Mouse (Mus musculus) liver, embryonic 15.5 days (tissue): Measurements from ENCODE around the gene Stac2. TPM values are rescaled to one million over a fixed set of nuclear protein-coding genes. Genes with fewer than 3 reads are reported as not detected.

Source experiments
- ATAC-seq: fragments of 200-750 bp; cut with Nextera tagmentation; 2 replicates; pipeline ENCODE4 v1.8.0; 2017; ENCODE audit warnings: moderate number of reproducible peaks, mild to moderate bottlenecking, moderate library complexity; ENCODE audit not compliant: insufficient read depth
- H3K27ac ChIP-seq: fragments of 300-500 bp; sonication (generic); replicated peaks from 2 replicates; pipeline ENCODE4 v1.5.1; 2015; ENCODE audit warnings: mild to moderate bottlenecking, inconsistent platforms
- H3K27me3 ChIP-seq: fragments of 300-500 bp; sonication (generic); 2 replicates; pipeline ENCODE4 v1.6.1; 2015; ENCODE audit warnings: mild to moderate bottlenecking, inconsistent platforms
- H3K36me3 ChIP-seq: fragments of 300-500 bp; sonication (generic); replicated peaks from 2 replicates; pipeline ENCODE4 v1.6.1; 2015; ENCODE audit warnings: moderate library complexity, mild to moderate bottlenecking, inconsistent platforms
- H3K4me1 ChIP-seq: fragments of 300-500 bp; sonication (generic); replicated peaks from 2 replicates; pipeline ENCODE4 v1.6.1; 2015; ENCODE audit warnings: inconsistent platforms
- H3K4me2 ChIP-seq: fragments of 300-500 bp; sonication (generic); 2 replicates; pipeline ENCODE4 v1.6.1; 2015; ENCODE audit warnings: moderate library complexity, mild to moderate bottlenecking, inconsistent platforms
- H3K4me3 ChIP-seq: fragments of 300-500 bp; sonication (generic); replicated peaks from 2 replicates; pipeline ENCODE4 v1.5.1; 2015; ENCODE audit warnings: mild to moderate bottlenecking, inconsistent platforms
- H3K9ac ChIP-seq: fragments of 300-500 bp; sonication (generic); 2 replicates; pipeline ENCODE4 v1.6.1; 2015; ENCODE audit warnings: moderate library complexity, mild to moderate bottlenecking, inconsistent platforms
- H3K9me3 ChIP-seq: fragments of 300-500 bp; sonication (generic); replicated peaks from 2 replicates; pipeline ENCODE4 v1.6.1; 2016; ENCODE audit warnings: inconsistent platforms
- WGBS: fragments of 180-500 bp; shearing (Covaris S2); methylation state at CpG from one replicate; pipeline ENCODE4 v1.1.7; 2015; ENCODE audit warnings: mixed read lengths; ENCODE audit not compliant: insufficient replicate concordance; 5-methylcytosine and 5-hydroxymethylcytosine counted together
- polyA plus RNA-seq: library from polyadenylated mRNA; unstranded; fragments of >200 nt; fragmentation: Nextera tagmentation; extraction: Ambion mirVana; gene quantifications from 2 replicates; pipeline ENCODE4 v1.2.1, GENCODE M21; 2015

The Stac2 gene
- polyA plus RNA-seq, 1 experiment from 2014 or later, result 0.06 TPM

DNA sequence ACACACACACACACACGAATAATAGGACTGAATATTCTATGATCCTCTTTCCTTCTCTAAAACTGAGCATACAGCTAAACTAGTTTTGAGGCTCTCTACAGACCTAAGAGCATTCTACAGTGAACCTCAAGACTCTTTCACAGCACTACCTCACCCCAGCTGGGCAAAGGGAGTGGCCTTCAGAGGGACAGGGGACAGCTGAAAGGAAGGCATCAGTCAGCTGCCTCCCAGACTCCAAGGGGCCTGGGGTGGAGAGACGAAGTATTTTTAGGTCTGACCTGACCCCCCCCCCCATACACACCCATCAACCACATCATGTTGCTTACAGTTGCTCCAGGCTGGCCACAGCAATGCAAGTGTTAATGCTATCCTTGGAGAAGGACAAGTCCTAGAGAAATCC is 32.1 kb downstream of the Stac2 start:
- Histone ChIP-seq H3K27me3 (peaks cover 57% of the 10 kb centered on the region), H3K27ac (no peak overlapping the region), H3K4me2 (no peak overlapping the region), H3K4me1 (peaks cover 30% of the 10 kb centered on the region), H3K4me3 (no peak overlapping the region; the same call in 1 of the 2 replicates), H3K36me3 (no peaks in the 10 kb centered on the region), H3K9ac (no peak overlapping the region), H3K9me3 (no peaks in the 10 kb centered on the region)
- no peak for ATAC-seq
- 33% methylated on average over 2 of the region's 2 CpGs for WGBS

- no peak overlapping the region for H3K4me3 ChIP-seq
- peaks cover 57% of the 10 kb centered on the region for H3K27me3 ChIP-seq
- no peak for ATAC-seq
- no peak overlapping the region for H3K27ac ChIP-seq
- H3K9me3 ChIP-seq, result no peaks in the 10 kb centered on the region
- 44% methylated on average over 1 of the region's 1 CpGs for WGBS
- H3K9ac ChIP-seq, result no peak overlapping the region
- H3K4me2 ChIP-seq, result no peak overlapping the region
- no peaks in the 10 kb centered on the region for H3K36me3 ChIP-seq
- H3K4me1 ChIP-seq, result peaks cover 26% of the 10 kb centered on the region
Observed at GRCm38 (mm10) chr11:98020710-98021109, 32.6 kb downstream of the Stac2 start.

DNA sequence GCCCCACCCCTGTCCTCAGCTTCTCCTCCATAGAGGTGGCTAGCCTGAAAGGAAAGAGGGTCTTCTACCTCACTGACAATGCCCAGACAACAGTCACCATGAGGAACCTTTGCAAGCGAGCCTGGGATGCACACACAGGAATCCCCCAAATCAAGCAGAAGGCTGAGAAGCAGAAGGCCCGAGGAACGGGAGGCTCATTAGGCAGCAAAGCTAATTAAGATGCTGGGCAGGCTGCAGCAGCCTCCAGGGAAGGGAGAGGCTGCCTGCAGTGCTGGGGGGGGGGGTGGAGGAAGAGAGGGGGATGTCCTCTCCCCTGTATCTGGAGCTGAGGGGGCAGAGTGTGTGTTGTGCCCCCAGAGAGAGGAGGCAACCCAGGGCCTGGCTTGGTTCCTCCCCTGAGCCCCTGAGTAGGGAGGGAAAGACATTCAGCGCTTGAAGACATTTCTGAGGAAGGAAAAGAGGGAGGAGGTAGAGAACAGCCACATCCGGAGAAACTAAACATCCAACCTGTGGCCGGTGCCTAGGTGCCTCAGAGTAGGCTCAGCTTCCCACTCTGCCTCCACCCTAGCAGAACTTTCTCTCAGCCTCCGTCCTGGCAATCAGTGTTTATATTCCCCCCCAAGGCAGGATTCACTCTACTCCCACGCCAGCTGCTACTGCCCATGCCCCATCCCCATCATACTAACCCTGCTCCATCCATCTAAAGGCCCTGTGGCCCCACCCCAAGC is 33.2 kb downstream of the Stac2 start:
- Histone ChIP-seq H3K36me3 (no peaks in the 10 kb centered on the region), H3K4me2 (no peak overlapping the region), H3K27me3 (peaks cover 57% of the 10 kb centered on the region), H3K9ac (no peak overlapping the region), H3K9me3 (no peaks in the 10 kb centered on the region), H3K4me1 (peaks cover 23% of the 10 kb centered on the region), H3K27ac (no peak overlapping the region), H3K4me3 (no peak overlapping the region)
- 27% methylated on average over 8 of the region's 8 CpGs for WGBS
- no peak for ATAC-seq

DNA sequence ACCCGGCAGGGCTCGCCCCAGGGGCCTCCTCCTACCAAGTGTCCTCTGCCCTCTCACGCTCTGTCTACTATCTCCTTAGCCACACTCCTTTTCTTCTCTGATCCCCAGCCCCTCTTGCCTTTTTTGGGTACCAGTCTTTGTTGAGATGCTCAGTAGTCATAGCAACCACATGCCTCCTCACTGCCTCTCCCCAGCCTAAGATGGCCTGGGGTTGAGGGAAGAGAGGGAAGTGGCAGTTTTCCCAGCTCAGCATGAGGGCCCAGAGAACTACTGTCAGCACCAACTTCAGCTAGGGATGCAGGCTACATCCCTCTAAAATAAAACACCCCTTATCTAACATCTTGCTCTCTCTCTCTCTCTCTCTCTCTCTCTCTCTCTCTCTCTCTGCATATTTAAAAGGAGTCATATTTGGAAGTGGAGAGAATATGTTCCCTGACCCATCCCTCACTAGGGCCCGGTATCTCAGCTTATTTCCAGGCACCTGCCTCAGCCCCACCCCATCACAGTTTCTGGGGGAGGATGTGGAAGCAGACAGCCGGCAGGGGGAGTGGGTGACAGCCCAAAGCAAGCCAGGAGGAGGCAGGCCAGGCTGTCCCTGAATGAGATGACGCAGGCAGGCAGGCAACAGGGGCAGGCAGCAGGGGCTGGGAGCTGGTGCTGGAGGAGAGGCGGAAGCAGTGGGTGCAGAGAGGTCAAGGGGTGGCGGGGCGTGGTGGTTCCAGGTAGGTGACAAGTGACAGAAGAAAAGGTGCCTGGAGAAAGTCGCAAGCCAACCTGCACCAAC is 34.2 kb downstream of the Stac2 start:
- peaks cover 23% of the 10 kb centered on the region for H3K4me1 ChIP-seq
- H3K9ac ChIP-seq, result no peak overlapping the region
- H3K27ac ChIP-seq, result no peak overlapping the region
- no peak for ATAC-seq
- H3K4me2 ChIP-seq, result no peak overlapping the region
- H3K4me3 ChIP-seq, result no peak overlapping the region
- H3K36me3 ChIP-seq, result no peaks in the 10 kb centered on the region
- peaks cover 57% of the 10 kb centered on the region for H3K27me3 ChIP-seq
- 16% methylated on average over 10 of the region's 10 CpGs for WGBS
- no peaks in the 10 kb centered on the region for H3K9me3 ChIP-seq

DNA sequence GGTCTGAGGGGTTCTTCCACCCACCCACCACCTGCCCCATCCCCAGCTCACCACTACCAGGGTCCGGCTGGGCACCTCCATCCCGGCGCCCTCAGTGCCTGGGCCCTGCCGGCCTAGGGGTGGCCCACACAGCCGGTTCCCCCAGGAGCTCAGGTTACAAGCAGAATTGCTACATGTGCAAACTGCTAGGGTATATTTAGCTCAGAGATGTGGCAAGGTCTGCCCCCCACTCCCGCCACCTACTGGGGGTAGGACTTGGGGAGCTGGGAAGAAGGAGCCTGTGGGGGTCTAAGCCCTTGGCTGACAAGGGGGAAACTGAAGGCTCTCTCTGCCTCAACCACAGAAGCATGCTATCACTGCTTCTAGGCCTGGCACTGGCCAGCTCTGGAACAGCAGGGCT is 35.0 kb downstream of the Stac2 start:
- Histone ChIP-seq H3K4me1 (peaks cover 23% of the 10 kb centered on the region), H3K9me3 (no peaks in the 10 kb centered on the region), H3K4me3 (no peak overlapping the region), H3K27me3 (peaks cover 50% of the 10 kb centered on the region), H3K36me3 (no peaks in the 10 kb centered on the region), H3K27ac (no peak overlapping the region), H3K9ac (no peak overlapping the region), H3K4me2 (no peak overlapping the region)
- 58% methylated on average over 6 of the region's 6 CpGs for WGBS
- no peak for ATAC-seq

GRCm38 (mm10) chr11:98016824-98017223 is 36.4 kb downstream of the Stac2 start:
- no peak overlapping the region for H3K4me2 ChIP-seq
- ATAC-seq, result no peak
- 51% methylated on average over 4 of the region's 4 CpGs for WGBS
- peaks cover 9% of the 10 kb centered on the region for H3K4me1 ChIP-seq
- no peak overlapping the region for H3K27ac ChIP-seq
- no peak overlapping the region for H3K4me3 ChIP-seq
- H3K36me3 ChIP-seq, result no peaks in the 10 kb centered on the region
- peaks cover 49% of the 10 kb centered on the region for H3K27me3 ChIP-seq
- H3K9me3 ChIP-seq, result no peaks in the 10 kb centered on the region
- no peak overlapping the region for H3K9ac ChIP-seq

GRCm38 (mm10) chr11:98016177-98016576 is 37.1 kb downstream of the Stac2 start:
- WGBS, result 82% methylated on average over 5 of the region's 5 CpGs

DNA sequence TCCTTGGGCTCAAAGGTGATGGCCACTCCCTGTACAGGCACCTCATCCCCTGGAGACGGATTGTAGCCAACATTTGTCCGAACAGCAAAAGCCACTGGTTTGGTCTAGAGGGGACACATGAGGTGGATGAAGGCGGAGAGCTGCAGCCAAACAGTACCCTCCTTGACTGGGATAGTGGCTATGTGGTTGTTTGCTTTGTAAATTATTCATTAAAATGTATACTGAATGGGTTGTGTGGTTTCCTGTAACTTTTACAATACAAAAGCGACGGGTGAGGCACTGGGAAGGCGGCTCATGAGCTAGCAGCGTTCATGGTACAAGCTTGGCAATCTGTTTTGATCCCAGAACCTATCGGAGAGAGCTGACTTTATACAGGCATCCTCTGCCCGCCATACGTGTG is 40.4 kb downstream of the Stac2 start:
- no peak for ATAC-seq
- Histone ChIP-seq H3K4me1 (no peaks in the 10 kb centered on the region), H3K4me3 (no peak overlapping the region), H3K27me3 (peaks cover 24% of the 10 kb centered on the region), H3K9me3 (no peaks in the 10 kb centered on the region), H3K9ac (no peak overlapping the region), H3K27ac (no peak overlapping the region), H3K4me2 (no peak overlapping the region), H3K36me3 (no peaks in the 10 kb centered on the region)
- WGBS, result 64% methylated on average over 10 of the region's 10 CpGs

More at GRCm38 (mm10) chr11:98016177-98016576, 37.1 kb downstream of the Stac2 start:
- Histone ChIP-seq H3K27ac (no peak overlapping the region), H3K4me1 (peaks cover 4% of the 10 kb centered on the region; the same call in 1 of the 2 replicates), H3K27me3 (peaks cover 49% of the 10 kb centered on the region), H3K9ac (no peak overlapping the region), H3K9me3 (no peaks in the 10 kb centered on the region), H3K36me3 (no peaks in the 10 kb centered on the region), H3K4me2 (no peak overlapping the region), H3K4me3 (no peak overlapping the region)
- no peak for ATAC-seq

DNA sequence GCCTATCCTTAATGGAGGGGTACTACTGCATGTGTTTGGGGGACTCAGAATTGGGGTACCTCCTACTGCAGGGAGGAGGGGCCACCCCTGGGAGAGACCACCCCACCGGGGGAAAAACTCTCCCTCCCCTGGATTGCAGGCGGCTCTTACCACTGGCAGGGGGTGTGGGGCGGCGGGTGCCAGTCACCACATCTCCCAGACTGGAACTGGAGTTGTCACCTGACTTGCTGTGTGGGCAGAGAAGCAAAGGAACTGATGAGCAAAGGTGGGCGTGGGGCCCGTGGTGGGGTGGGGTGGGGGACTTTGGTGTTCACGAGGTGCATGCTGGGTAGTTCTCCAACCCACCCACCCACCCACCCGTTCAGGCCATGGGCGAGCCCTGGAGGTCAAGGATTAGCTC is 41.5 kb downstream of the Stac2 start:
- Histone ChIP-seq H3K4me3 (no peak overlapping the region), H3K27me3 (peaks cover 24% of the 10 kb centered on the region), H3K4me1 (no peaks in the 10 kb centered on the region), H3K9ac (no peak overlapping the region), H3K9me3 (no peaks in the 10 kb centered on the region), H3K4me2 (no peak overlapping the region), H3K36me3 (no peaks in the 10 kb centered on the region), H3K27ac (no peak overlapping the region)
- ATAC-seq, result no peak
- WGBS, result 53% methylated on average over 9 of the region's 9 CpGs

GRCm38 (mm10) chr11:98008087-98008486 is 45.2 kb downstream of the Stac2 start:
- H3K27ac ChIP-seq, result no peak overlapping the region
- peaks cover 46% of the 10 kb centered on the region for H3K27me3 ChIP-seq
- ATAC-seq, result no peak
- no peak overlapping the region for H3K9ac ChIP-seq
- H3K4me1 ChIP-seq, result peaks cover 4% of the 10 kb centered on the region
- H3K4me3 ChIP-seq, result no peak overlapping the region
- H3K4me2 ChIP-seq, result no peak overlapping the region
- H3K36me3 ChIP-seq, result no peaks in the 10 kb centered on the region
- 42% methylated on average over 11 of the region's 11 CpGs for WGBS
- no peaks in the 10 kb centered on the region for H3K9me3 ChIP-seq

- Histone ChIP-seq H3K27ac (no peak overlapping the region), H3K4me1 (peaks cover 16% of the 10 kb centered on the region), H3K9ac (no peak overlapping the region), H3K4me2 (no peak overlapping the region), H3K9me3 (no peaks in the 10 kb centered on the region), H3K36me3 (no peaks in the 10 kb centered on the region), H3K27me3 (peaks cover 51% of the 10 kb centered on the region), H3K4me3 (no peak overlapping the region)
- no peak for ATAC-seq
- WGBS, result 76% methylated on average over 10 of the region's 10 CpGs
Observed at GRCm38 (mm10) chr11:98005686-98006085, 47.6 kb downstream of the Stac2 start.
